Mouse (Mus musculus) adrenal gland, adult 2 months (tissue): Measurements from ENCODE around the gene Map3k3. TPM values are rescaled to one million over a fixed set of nuclear protein-coding genes. Genes with fewer than 3 reads are reported as not detected.
A peak's percentile ranks its signal among the peaks of the same experiment; 100 is the strongest.
"Not testable (repeated sequence)": the region's sequence is repeated elsewhere in the genome, so short reads cannot be mapped to it uniquely, and the experiment has no call there.

Experiments used
- DNase-seq: peaks from one replicate; pipeline ENCODE4 v3.0.0; 2021
- long read RNA-seq: library from polyadenylated mRNA; stranded (forward); transcript quantifications from one replicate; pipeline ENCODE4 v2.0.0, GENCODE M21; 2021
- polyA plus RNA-seq: library from polyadenylated mRNA; depleted of rRNA; stranded (reverse); fragments of >200 nt; gene quantifications from 2 replicates; pipeline ENCODE4 v1.2.3, GENCODE M21; 2012; rRNA removed
- total RNA-seq, 2 experiments: library from RNA; stranded (reverse); gene quantifications; 2 replicates each; pipeline ENCODE4 v1.2.3; 2021

Gene Map3k3
- total RNA-seq (10 to 100 TPM; 32.0 to 39.7 TPM), polyA plus RNA-seq (19.9 and 20.8 TPM in 2 replicates)
- long read RNA-seq, transcript Map3k3-201 (16 exons, 3,450 nt), result major isoform, 7 of 14 reads
- long read RNA-seq, partial matches to known transcripts, result 3 of 14 reads
- long read RNA-seq, other reads (novel, unspliced or antisense), result 4 of 14 reads

- peak; percentile 99 for DNase-seq
Measured at GRCm38 (mm10) chr11:106083708-106084701, at the start of gene Map3k3. Gene Map3k3, plus strand, starts transcription at chr11:106084613.

GRCm38 (mm10) chr11:106034986-106035385 lies 49.4 kb upstream of the Map3k3 start:
- DNase-seq, result no peak

GRCm38 (mm10) chr11:106036548-106037417 lies 47.6 kb upstream of the Map3k3 start, which contains the start of gene Dcaf7:
Gene Dcaf7, plus strand, starts transcription at chr11:106036872.
- DNase-seq, result peak; percentile 98

- DNase-seq, result no peak
Measured at GRCm38 (mm10) chr11:106037418-106037751, 47.0 kb upstream of the Map3k3 start.

- no peak for DNase-seq
Measured at GRCm38 (mm10) chr11:106044349-106044748, 40.1 kb upstream of the Map3k3 start.

GRCm38 (mm10) chr11:106045256-106045655 lies 39.2 kb upstream of the Map3k3 start:
- DNase-seq, result no peak

GRCm38 (mm10) chr11:106045780-106046179 lies 38.6 kb upstream of the Map3k3 start:
- no peak for DNase-seq

- DNase-seq, result no peak
Measured at GRCm38 (mm10) chr11:106046584-106046983, 37.8 kb upstream of the Map3k3 start.

GRCm38 (mm10) chr11:106053921-106054320 lies 30.5 kb upstream of the Map3k3 start:
- DNase-seq, result no peak

GRCm38 (mm10) chr11:106054600-106054999 lies 29.8 kb upstream of the Map3k3 start:
- no peak for DNase-seq

GRCm38 (mm10) chr11:106055341-106055740 lies 29.1 kb upstream of the Map3k3 start:
- DNase-seq, result peak; percentile 45

GRCm38 (mm10) chr11:106056819-106057491 lies 27.5 kb upstream of the Map3k3 start:
- DNase-seq, result no peak

- no peak for DNase-seq
Measured at GRCm38 (mm10) chr11:106058020-106058419, 26.4 kb upstream of the Map3k3 start.

GRCm38 (mm10) chr11:106060549-106060948 lies 23.9 kb upstream of the Map3k3 start:
- no peak for DNase-seq

- no peak for DNase-seq
Measured at GRCm38 (mm10) chr11:106061311-106061710, 23.1 kb upstream of the Map3k3 start.

GRCm38 (mm10) chr11:106063756-106064155 lies 20.7 kb upstream of the Map3k3 start:
- DNase-seq, result no peak

- no peak for DNase-seq
Measured at GRCm38 (mm10) chr11:106065073-106065922, 19.1 kb upstream of the Map3k3 start.

GRCm38 (mm10) chr11:106065923-106066571 lies 18.4 kb upstream of the Map3k3 start, which contains the start of gene Taco1:
Gene Taco1, plus strand, starts transcription at chr11:106066061.
- peak; percentile 95 for DNase-seq

- DNase-seq, result not testable (repeated sequence)
Measured at GRCm38 (mm10) chr11:106066616-106067015, 17.8 kb upstream of the Map3k3 start.

GRCm38 (mm10) chr11:106073774-106074173 lies 10.6 kb upstream of the Map3k3 start:
- DNase-seq, result no peak
